Mouse (Mus musculus) forebrain, embryonic 11.5 days (tissue): Measurements from ENCODE around the gene Taf10. TPM values are rescaled to one million over a fixed set of nuclear protein-coding genes. Genes with fewer than 3 reads are reported as not detected.
A peak's percentile ranks its signal among the peaks of the same experiment; 100 is the strongest.

ENCODE experiments used
- ATAC-seq: fragments of 200-750 bp; cut with Nextera tagmentation; replicated peaks from 2 replicates; pipeline ENCODE4 v1.8.0; 2017; ENCODE audit warnings: moderate TSS enrichment; ENCODE audit not compliant: low FRiP score
- DNase-seq: peaks from one replicate; pipeline ENCODE4 v3.0.0-alpha.2; 2017; ENCODE audit warnings: low spot score
- H3K27ac ChIP-seq: fragments of 300-500 bp; sonication (generic); 2 replicates; pipeline ENCODE4 v1.5.1; 2014; ENCODE audit warnings: low read depth, low read length
- H3K27me3 ChIP-seq: fragments of 300-500 bp; sonication (generic); 2 replicates; pipeline ENCODE4 v1.6.1; 2014; ENCODE audit warnings: mild to moderate bottlenecking, low read length, mixed read lengths; ENCODE audit not compliant: control insufficient read depth, insufficient read depth
- H3K36me3 ChIP-seq: fragments of 300-500 bp; sonication (generic); 2 replicates; pipeline ENCODE4 v1.6.1; 2014; ENCODE audit warnings: mild to moderate bottlenecking, low read length, moderate library complexity, mixed read lengths; ENCODE audit not compliant: control insufficient read depth, insufficient read depth
- H3K4me1 ChIP-seq: fragments of 300-500 bp; sonication (generic); replicated peaks from 2 replicates; pipeline ENCODE4 v1.6.1; 2014; ENCODE audit warnings: low read length, mixed read lengths; ENCODE audit not compliant: control insufficient read depth, insufficient read depth
- H3K4me2 ChIP-seq: fragments of 300-500 bp; sonication (generic); 2 replicates; pipeline ENCODE4 v1.6.1; 2014; ENCODE audit warnings: low read depth, mild to moderate bottlenecking, low read length, moderate library complexity, mixed read lengths; ENCODE audit not compliant: severe bottlenecking
- H3K4me3 ChIP-seq: fragments of 300-500 bp; sonication (generic); 2 replicates; pipeline ENCODE4 v1.5.1; 2014; ENCODE audit warnings: low read depth, low read length
- H3K9ac ChIP-seq: fragments of 300-500 bp; sonication (generic); 2 replicates; pipeline ENCODE4 v1.6.1; 2014; ENCODE audit warnings: low read length
- H3K9me3 ChIP-seq: fragments of 300-500 bp; sonication (generic); 2 replicates; pipeline ENCODE4 v1.6.1; 2016; ENCODE audit warnings: low read length, mixed read lengths; ENCODE audit not compliant: control insufficient read depth
- WGBS: fragments of 180-500 bp; shearing (Covaris S2); extraction: QIAGEN DNeasy Blood & Tissue Kit; methylation state at CpG from one replicate; pipeline ENCODE4 v1.1.7; 2014; 5-methylcytosine and 5-hydroxymethylcytosine counted together
- polyA plus RNA-seq: library from polyadenylated mRNA; unstranded; fragments of >200 nt; fragmentation: Nextera tagmentation; extraction: Ambion mirVana; gene quantifications from 2 replicates; pipeline ENCODE4 v1.2.1, GENCODE M21; 2014

Gene Taf10
- polyA plus RNA-seq, 1 experiment from 2014 or later: 196 TPM

DNA sequence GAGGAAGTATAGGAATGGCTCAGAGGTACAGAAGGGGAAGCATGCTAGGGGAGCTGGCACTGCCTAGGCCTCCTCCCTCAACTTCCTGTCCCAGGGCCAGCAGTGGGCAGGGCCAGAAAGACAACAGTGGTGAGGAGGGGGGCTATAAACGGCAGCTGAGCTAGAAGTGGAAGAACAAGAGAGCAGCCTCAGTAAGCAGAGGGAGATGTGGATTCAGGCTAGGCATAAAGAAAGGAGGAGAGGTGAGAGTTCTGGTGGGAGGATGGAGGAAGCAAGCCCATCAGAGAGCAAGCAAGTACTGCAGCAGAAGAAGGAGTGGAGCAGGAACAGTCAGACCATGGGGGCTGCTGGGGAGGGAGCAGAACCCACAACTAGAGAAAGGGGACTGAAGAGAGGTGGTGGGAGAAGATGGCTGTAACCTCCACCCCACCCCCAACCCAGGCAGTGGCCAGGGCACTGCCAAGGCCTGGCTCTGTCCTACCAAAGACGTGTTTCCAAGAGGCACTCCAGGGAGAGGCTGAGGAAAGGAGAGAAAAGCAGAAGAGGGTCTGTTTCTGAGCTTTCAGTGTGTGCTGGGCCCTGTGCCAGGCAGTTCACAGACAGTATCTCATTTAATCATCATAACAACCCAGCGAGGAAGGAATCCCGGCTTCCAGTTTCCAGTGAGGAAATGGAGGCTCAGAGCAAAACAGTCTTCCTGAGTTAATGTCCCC, 34.5 kb upstream of the Taf10 start:
- Histone ChIP-seq H3K36me3 (no peaks in the 10 kb centered on the region; the same call in 1 of the 2 replicates), H3K4me2 (no peak overlapping the region), H3K9ac (no peak overlapping the region), H3K27ac (no peak overlapping the region), H3K27me3 (no peaks in the 10 kb centered on the region), H3K9me3 (no peaks in the 10 kb centered on the region), H3K4me3 (no peak overlapping the region), H3K4me1 (peaks cover 2% of the 10 kb centered on the region)
- DNase-seq: no peak
- WGBS: 42% methylated on average over 4 of the region's 4 CpGs
- ATAC-seq: peak; percentile 45; the same call in 1 of the 2 replicates

DNA sequence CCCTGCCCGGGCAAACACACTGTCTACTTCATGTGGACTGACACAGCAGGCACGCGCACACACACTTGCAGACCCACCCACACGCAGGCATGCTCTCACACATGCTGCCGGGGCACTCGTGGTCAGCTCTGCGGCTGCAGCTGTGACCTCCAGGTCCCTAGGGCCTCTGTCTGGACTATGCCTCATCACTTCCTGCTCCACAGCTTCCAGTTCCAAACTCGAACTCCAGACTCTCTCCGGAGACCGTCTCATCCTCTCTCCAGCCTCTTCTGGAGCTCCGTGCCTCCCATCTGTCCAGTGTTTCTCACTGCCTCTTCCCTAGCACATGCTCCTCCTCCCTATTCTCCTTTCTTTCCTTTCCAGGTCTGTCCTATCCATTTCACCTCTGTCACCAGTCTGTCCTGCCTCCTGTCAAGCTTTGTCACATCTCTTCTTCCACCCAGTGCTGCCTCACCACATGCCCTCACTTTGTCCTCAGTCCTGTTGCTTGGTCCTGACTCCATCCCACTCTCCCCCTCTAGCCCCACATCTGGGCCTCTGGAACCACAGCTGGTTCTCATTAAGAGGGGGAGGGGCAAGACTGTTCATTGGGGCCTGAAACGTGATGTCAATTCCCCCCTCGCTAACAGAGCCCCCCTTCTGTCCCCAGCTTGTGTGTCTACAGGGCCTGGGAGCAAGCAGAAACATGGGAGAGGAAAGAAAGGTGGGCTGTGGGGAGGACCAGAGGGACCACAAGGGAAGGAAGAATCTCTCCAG, 33.8 kb upstream of the Taf10 start:
- DNase-seq (peak; percentile 66), ATAC-seq (peak; percentile 11; the same call in 1 of the 2 replicates)
- Histone ChIP-seq H3K27ac (no peak overlapping the region), H3K9me3 (no peaks in the 10 kb centered on the region), H3K4me1 (peaks cover 2% of the 10 kb centered on the region; the same call in 1 of the 2 replicates), H3K36me3 (no peaks in the 10 kb centered on the region; the same call in 1 of the 2 replicates), H3K4me2 (no peak overlapping the region), H3K27me3 (no peaks in the 10 kb centered on the region), H3K4me3 (no peak overlapping the region), H3K9ac (no peak overlapping the region)
- WGBS: 59% methylated on average over 13 of the region's 13 CpGs

GRCm38 (mm10) chr7:105777316-105777715, 33.2 kb upstream of the Taf10 start:
- Histone ChIP-seq H3K4me2 (no peak overlapping the region), H3K9ac (no peak overlapping the region), H3K4me1 (0 out of 2 replicates have a peak, but pooled peaks cover 2% of the 10 kb centered on the region), H3K9me3 (no peaks in the 10 kb centered on the region), H3K27ac (no peak overlapping the region), H3K36me3 (peaks cover 4% of the 10 kb centered on the region), H3K4me3 (no peak overlapping the region), H3K27me3 (no peaks in the 10 kb centered on the region)
- 91% methylated on average over 1 of the region's 1 CpGs for WGBS
- ATAC-seq: no peak
- no peak for DNase-seq

DNA sequence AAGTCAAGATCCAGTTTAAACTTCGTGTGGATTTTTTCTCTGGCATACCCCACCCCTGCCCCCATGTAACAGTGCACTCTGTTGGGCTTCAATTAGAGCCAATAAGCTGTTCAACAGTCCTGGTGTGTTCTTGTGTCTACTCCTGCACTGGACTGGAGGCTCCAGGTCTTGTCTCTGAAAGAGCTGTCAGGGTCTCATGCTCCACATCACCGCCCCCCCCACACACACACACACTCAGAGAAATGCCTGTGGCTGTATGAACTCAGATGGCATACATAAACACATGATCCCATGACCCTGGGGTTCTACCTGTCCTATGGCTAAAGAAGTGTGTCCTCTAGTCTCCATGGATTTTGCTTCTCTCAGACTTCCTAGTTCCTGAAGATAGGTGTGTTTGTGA, 31.9 kb upstream of the Taf10 start:
- Histone ChIP-seq H3K36me3 (peaks cover 7% of the 10 kb centered on the region), H3K4me1 (0 out of 2 replicates have a peak, but pooled peaks cover 2% of the 10 kb centered on the region), H3K9ac (no peak overlapping the region), H3K4me2 (no peak overlapping the region), H3K4me3 (no peak overlapping the region), H3K27me3 (no peaks in the 10 kb centered on the region), H3K27ac (no peak overlapping the region), H3K9me3 (no peaks in the 10 kb centered on the region)
- 86% methylated on average over 2 of the region's 2 CpGs for WGBS
- DNase-seq (no peak), ATAC-seq (no peak)

DNA sequence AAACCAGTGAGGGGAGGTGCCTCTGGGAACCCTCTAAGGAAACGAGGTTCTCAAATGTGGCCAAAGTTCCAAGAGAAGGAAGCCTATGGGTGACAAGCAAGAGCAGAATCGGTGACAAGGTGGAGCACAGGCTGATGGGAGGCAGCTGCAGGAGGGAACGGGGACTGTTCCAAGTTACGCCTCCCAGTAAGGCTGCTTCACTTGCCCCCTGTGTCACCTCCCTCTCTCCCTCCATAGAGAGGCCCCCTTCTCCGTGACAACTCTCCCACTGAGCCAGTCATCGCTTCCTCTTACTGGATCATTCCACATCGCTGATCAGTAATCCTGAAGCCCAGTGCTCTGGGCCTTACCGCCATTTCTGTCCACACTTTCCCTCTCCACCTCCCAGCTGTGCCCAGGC, 30.5 kb upstream of the Taf10 start:
- H3K27me3 ChIP-seq: no peaks in the 10 kb centered on the region
- H3K9me3 ChIP-seq: no peaks in the 10 kb centered on the region
- ATAC-seq (peak; percentile 55), DNase-seq (no peak)
- no peak overlapping the region; the same call in 1 of the 2 replicates for H3K9ac ChIP-seq
- WGBS: 34% methylated on average over 6 of the region's 8 CpGs
- H3K4me3 ChIP-seq: no peak overlapping the region
- no peak overlapping the region for H3K27ac ChIP-seq
- peaks cover 7% of the 10 kb centered on the region for H3K36me3 ChIP-seq
- 0 out of 2 replicates have a peak, but pooled peaks cover 2% of the 10 kb centered on the region for H3K4me1 ChIP-seq
- no peak overlapping the region for H3K4me2 ChIP-seq

GRCm38 (mm10) chr7:105773041-105773440, 28.9 kb upstream of the Taf10 start:
- Histone ChIP-seq H3K4me2 (no peak overlapping the region), H3K9ac (no peak overlapping the region), H3K27ac (no peak overlapping the region), H3K4me3 (no peak overlapping the region), H3K36me3 (peaks cover 7% of the 10 kb centered on the region), H3K9me3 (no peaks in the 10 kb centered on the region), H3K4me1 (peaks cover 4% of the 10 kb centered on the region; the same call in 1 of the 2 replicates), H3K27me3 (no peaks in the 10 kb centered on the region)
- ATAC-seq: no peak
- WGBS: 86% methylated on average over 5 of the region's 5 CpGs
- DNase-seq: no peak

DNA sequence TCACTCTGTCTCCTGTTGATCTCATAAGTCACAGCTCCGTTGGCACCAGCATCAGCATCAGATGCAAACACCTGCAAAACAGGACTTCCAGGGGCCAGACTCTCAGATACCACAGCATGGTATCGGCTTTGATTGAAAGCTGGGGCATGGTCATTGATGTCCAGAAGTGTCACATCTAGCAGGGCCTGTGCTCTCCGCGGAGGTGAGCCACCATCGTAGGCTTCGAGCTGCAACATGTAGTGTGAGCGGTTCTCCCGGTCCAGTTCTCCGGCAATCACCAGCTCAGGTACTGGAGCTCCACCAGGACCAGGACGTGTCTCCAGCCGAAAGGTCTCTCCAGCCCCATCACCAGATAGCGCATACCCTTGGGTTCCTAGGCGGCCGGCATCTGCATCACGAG, 28.2 kb upstream of the Taf10 start:
- H3K4me2 ChIP-seq: no peak overlapping the region
- H3K9me3 ChIP-seq: no peaks in the 10 kb centered on the region
- no peak overlapping the region for H3K9ac ChIP-seq
- 95% methylated on average over 15 of the region's 15 CpGs for WGBS
- H3K4me1 ChIP-seq: peaks cover 4% of the 10 kb centered on the region; the same call in 1 of the 2 replicates
- no peak overlapping the region for H3K4me3 ChIP-seq
- no peak for ATAC-seq
- peaks cover 7% of the 10 kb centered on the region for H3K36me3 ChIP-seq
- DNase-seq: no peak
- H3K27ac ChIP-seq: no peak overlapping the region
- no peaks in the 10 kb centered on the region for H3K27me3 ChIP-seq

- WGBS: 94% methylated on average over 3 of the region's 3 CpGs
- H3K9ac ChIP-seq: no peak overlapping the region
- no peak overlapping the region for H3K27ac ChIP-seq
- H3K4me1 ChIP-seq: peaks cover 4% of the 10 kb centered on the region; the same call in 1 of the 2 replicates
- no peak for DNase-seq
- ATAC-seq: no peak
- peaks cover 10% of the 10 kb centered on the region for H3K36me3 ChIP-seq
- no peaks in the 10 kb centered on the region for H3K9me3 ChIP-seq
- no peaks in the 10 kb centered on the region for H3K27me3 ChIP-seq
- no peak overlapping the region for H3K4me3 ChIP-seq
- H3K4me2 ChIP-seq: no peak overlapping the region
Measured at GRCm38 (mm10) chr7:105769959-105770358, 25.8 kb upstream of the Taf10 start.
